Mouse (Mus musculus) C2C12 (cell line): ENCODE data around the gene Gm3646.

Experiments
- CEBPB ChIP-seq: IDR thresholded peaks from one replicate; pipeline ENCODE4 v1.6.1; 2011; ENCODE audit warnings: low read depth, mild to moderate bottlenecking, control low read depth, moderate library complexity
- CTCF ChIP-seq: IDR thresholded peaks from one replicate; pipeline ENCODE4 v1.5.1; 2011; ENCODE audit not compliant: control insufficient read depth, insufficient read depth, insufficient read length
- USF1 ChIP-seq: IDR thresholded peaks from one replicate; pipeline ENCODE4 v1.6.1; 2011; ENCODE audit warnings: low read depth, mild to moderate bottlenecking, control low read depth, moderate library complexity

GRCm38 (mm10) chr1:39847066-39847465 is 41.9 kb upstream of the Gm3646 start:
- TF ChIP-seq CEBPB (no peak), CTCF (no peak), USF1 (no peak)
